Mouse (Mus musculus): ENCODE data around the gene Svbp.

GRCm38 (mm10) chr4:119241664-119242063 is 46.6 kb downstream of the Svbp start:
- no peak for TF ChIP-seq POLR2A (IDR thresholded peaks at IDR 0.05; ENCODE audit: insufficient read depth, low read length)
- peak; percentile 31 for TF ChIP-seq CTCF (IDR thresholded peaks at IDR 0.05; ENCODE audit: low read depth, low read length)
- no peak for TF ChIP-seq EP300 (IDR thresholded peaks at IDR 0.05; ENCODE audit: insufficient read depth, low read depth, low read length)

Measured in ES-Bruce4 (cell line).